Mouse (Mus musculus) ZHBTc4 (cell line): ENCODE results near the gene Fem1a.

Experiments used
- DNase-seq: peaks from one replicate; pipeline ENCODE4 v3.0.0-alpha.2; 2011; ENCODE audit warnings: low read depth, low spot score

Gene Fem1a

DNA sequence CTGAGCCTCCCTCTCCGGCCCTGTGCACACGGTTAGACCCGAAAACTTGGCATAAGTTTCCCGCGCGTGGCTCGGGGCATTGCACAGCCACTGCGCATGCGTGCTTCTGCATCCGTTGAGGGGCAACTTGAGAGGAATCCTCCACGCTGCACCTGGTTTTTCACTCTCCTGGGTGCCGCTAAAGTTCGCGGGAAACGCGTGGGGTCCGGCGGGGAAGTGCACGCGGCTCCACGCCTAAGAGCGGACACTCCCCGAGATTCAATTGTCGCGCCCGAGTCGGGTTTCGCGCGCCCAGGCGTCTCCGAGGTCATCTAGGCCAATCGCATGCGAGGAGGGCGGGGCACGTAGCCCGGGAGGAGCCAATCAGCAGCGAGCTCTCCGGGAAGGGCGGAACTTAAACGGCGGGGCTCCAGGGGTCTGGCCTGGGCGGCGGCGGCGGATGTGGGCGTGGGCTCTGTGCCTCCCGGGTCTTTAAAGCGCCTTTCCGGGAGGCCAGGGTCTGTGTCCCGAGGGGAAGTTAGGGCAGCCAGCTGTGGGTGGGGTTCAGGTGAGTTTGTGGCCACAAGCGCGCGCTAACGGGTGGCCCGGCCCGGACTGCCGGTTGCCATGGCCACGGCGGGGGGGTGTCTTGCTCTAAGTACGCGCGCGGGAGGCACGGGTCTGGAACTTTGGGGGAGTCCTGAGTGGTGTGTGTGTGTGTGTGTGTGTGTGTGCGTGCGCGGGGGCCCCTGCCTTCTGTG lies 47.4 kb downstream of the Fem1a start:
- peak; percentile 99 for DNase-seq

DNA sequence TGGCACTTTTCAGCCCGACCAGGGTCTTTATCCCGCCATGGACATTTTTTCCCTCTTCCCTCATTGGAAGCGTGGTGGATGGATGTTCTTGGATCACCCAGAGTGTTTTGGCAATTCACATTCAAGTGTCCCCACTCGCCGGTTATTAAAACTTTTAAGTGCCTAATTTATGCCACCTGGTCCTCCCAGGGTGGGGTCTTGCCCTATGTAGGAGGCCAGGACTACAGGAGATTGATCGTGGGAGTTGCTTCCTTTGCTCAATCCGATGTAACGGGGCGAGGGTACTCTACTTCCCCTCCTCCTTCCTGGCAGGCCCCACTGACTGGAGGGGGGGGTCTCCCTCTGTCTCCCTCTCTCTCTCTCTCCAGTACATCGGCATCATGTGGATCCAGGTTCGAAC lies 48.1 kb downstream of the Fem1a start:
- no peak for DNase-seq

DNA sequence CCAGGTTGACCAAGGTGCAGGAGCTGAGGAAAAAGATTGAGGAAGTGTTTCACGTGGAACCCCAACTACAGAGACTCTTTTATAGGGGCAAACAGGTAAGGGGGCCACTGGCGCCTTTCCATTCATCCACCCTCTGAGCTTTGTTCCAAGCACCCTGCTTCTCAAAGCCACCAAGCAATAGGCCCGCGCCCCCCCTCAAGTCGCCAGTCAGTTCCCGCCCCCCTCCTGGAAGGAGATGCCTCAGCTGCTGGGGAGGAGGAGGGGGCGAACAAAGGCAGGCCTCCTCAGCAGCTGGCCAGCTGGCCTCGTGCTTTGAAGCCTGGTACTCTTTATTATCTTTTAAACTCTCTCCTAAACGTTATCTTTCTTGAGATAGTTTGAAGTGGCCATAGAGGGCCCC lies 48.5 kb downstream of the Fem1a start:
- no peak for DNase-seq

GRCm38 (mm10) chr17:56305826-56306225 lies 49.2 kb downstream of the Fem1a start:
- no peak for DNase-seq

- DNase-seq, result no peak
These were observed 51.5 kb downstream of the Fem1a start for GRCm38 (mm10) chr17:56308088-56308487.

- no peak for DNase-seq
These were observed 52.8 kb downstream of the Fem1a start for GRCm38 (mm10) chr17:56309191-56309945.
